Mouse (Mus musculus) forebrain, embryonic 16.5 days (tissue): ENCODE results near the gene Hoxb7. TPM values are rescaled to one million over a fixed set of nuclear protein-coding genes. Genes with fewer than 3 reads are reported as not detected.

Experiments
- ATAC-seq: fragments of 200-750 bp; cut with Nextera tagmentation; 2 replicates; pipeline ENCODE4 v1.8.0; 2017; ENCODE audit warnings: mild to moderate bottlenecking, moderate library complexity
- H3K27ac ChIP-seq: fragments of 300-500 bp; sonication (generic); 2 replicates; pipeline ENCODE4 v1.5.1; 2014; ENCODE audit warnings: low read length, control low read depth
- H3K27me3 ChIP-seq: fragments of 300-500 bp; sonication (generic); replicated peaks from 2 replicates; pipeline ENCODE4 v1.6.1; 2014; ENCODE audit warnings: low read length; ENCODE audit not compliant: control insufficient read depth, insufficient read depth
- H3K36me3 ChIP-seq: fragments of 300-500 bp; sonication (generic); 2 replicates; pipeline ENCODE4 v1.6.1; 2014; ENCODE audit not compliant: control insufficient read depth, insufficient read depth
- H3K4me1 ChIP-seq: fragments of 300-500 bp; sonication (generic); replicated peaks from 2 replicates; pipeline ENCODE4 v1.6.1; 2014; ENCODE audit warnings: low read length; ENCODE audit not compliant: control insufficient read depth, insufficient read depth
- H3K4me2 ChIP-seq: fragments of 300-500 bp; sonication (generic); 2 replicates; pipeline ENCODE4 v1.6.1; 2014; ENCODE audit warnings: mild to moderate bottlenecking, low read length, control low read depth
- H3K4me3 ChIP-seq: fragments of 300-500 bp; sonication (generic); replicated peaks from 2 replicates; pipeline ENCODE4 v1.5.1; 2014; ENCODE audit warnings: mild to moderate bottlenecking, low read length, control low read depth
- H3K9ac ChIP-seq: fragments of 300-500 bp; sonication (generic); replicated peaks from 2 replicates; pipeline ENCODE4 v1.6.1; 2014; ENCODE audit warnings: low read depth, low read length, control low read depth
- H3K9me3 ChIP-seq: fragments of 300-500 bp; sonication (generic); 2 replicates; pipeline ENCODE4 v1.6.1; 2016; ENCODE audit warnings: low read length; ENCODE audit not compliant: control insufficient read depth
- WGBS: fragments of 180-500 bp; shearing (Covaris S2); extraction: QIAGEN DNeasy Blood & Tissue Kit; methylation state at CpG from one replicate; pipeline ENCODE4 v1.1.7; 2014; 5-methylcytosine and 5-hydroxymethylcytosine counted together
- polyA plus RNA-seq: library from polyadenylated mRNA; unstranded; fragments of >200 nt; fragmentation: Nextera tagmentation; extraction: Ambion mirVana; gene quantifications from 2 replicates; pipeline ENCODE4 v1.2.1, GENCODE M21; 2015

Gene Hoxb7
- polyA plus RNA-seq, 1 experiment from 2014 or later = not detected

- H3K36me3 ChIP-seq = no peaks in the 10 kb centered on the region
- whole genome bisulfite sequencing = 22% methylated on average over 2 of the region's 2 CpGs
These were observed 26.7 kb downstream of the Hoxb7 start for GRCm38 (mm10) chr11:96313134-96313533.

GRCm38 (mm10) chr11:96313806-96314428 is 27.5 kb downstream of the Hoxb7 start:
- WGBS = 6% methylated on average over 12 of the region's 12 CpGs
- no peaks in the 10 kb centered on the region for H3K9me3 ChIP-seq
- no peak overlapping the region for H3K4me2 ChIP-seq
- peaks cover 96% of the 10 kb centered on the region for H3K27me3 ChIP-seq
- ATAC-seq = no peak
- no peaks in the 10 kb centered on the region for H3K4me1 ChIP-seq
- H3K36me3 ChIP-seq = no peaks in the 10 kb centered on the region
- no peak overlapping the region for H3K27ac ChIP-seq
- H3K9ac ChIP-seq = no peak overlapping the region
- H3K4me3 ChIP-seq = no peak overlapping the region

More at GRCm38 (mm10) chr11:96313134-96313533, 26.7 kb downstream of the Hoxb7 start:
- Histone ChIP-seq H3K4me3 (no peak overlapping the region), H3K27ac (no peak overlapping the region), H3K9ac (no peak overlapping the region), H3K4me2 (no peak overlapping the region), H3K9me3 (no peaks in the 10 kb centered on the region), H3K27me3 (peaks cover 96% of the 10 kb centered on the region), H3K4me1 (no peaks in the 10 kb centered on the region)
- ATAC-seq = no peak

- no peak overlapping the region for H3K4me3 ChIP-seq
- H3K27ac ChIP-seq = no peak overlapping the region
- no peaks in the 10 kb centered on the region for H3K9me3 ChIP-seq
- peaks cover 96% of the 10 kb centered on the region for H3K27me3 ChIP-seq
- H3K9ac ChIP-seq = no peak overlapping the region
- no peaks in the 10 kb centered on the region for H3K36me3 ChIP-seq
- 2% methylated on average over 34 of the region's 34 CpGs for WGBS
- no peaks in the 10 kb centered on the region for H3K4me1 ChIP-seq
- no peak overlapping the region for H3K4me2 ChIP-seq
- no peak for ATAC-seq
These were observed 28.4 kb downstream of the Hoxb7 start for GRCm38 (mm10) chr11:96314671-96315343.

DNA sequence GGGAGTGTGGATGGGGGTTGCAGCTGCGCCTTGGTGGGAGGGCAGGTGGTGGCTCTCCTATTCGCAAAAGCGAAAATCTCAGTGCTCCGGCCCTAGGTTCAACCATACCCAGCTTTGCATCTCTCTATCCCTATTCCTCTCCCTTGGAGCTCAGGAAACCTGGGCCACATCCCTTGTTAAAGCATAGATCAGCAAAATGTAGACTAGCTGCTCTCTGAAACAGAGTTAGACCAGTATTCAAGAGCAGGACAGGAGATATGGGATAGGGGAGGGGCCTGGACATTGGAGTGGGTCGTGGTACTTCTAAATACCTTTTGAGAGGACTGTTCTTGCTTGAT is 28.9 kb downstream of the Hoxb7 start:
- WGBS = under 1% methylated on average over 5 of the region's 5 CpGs
- no peak for ATAC-seq

DNA sequence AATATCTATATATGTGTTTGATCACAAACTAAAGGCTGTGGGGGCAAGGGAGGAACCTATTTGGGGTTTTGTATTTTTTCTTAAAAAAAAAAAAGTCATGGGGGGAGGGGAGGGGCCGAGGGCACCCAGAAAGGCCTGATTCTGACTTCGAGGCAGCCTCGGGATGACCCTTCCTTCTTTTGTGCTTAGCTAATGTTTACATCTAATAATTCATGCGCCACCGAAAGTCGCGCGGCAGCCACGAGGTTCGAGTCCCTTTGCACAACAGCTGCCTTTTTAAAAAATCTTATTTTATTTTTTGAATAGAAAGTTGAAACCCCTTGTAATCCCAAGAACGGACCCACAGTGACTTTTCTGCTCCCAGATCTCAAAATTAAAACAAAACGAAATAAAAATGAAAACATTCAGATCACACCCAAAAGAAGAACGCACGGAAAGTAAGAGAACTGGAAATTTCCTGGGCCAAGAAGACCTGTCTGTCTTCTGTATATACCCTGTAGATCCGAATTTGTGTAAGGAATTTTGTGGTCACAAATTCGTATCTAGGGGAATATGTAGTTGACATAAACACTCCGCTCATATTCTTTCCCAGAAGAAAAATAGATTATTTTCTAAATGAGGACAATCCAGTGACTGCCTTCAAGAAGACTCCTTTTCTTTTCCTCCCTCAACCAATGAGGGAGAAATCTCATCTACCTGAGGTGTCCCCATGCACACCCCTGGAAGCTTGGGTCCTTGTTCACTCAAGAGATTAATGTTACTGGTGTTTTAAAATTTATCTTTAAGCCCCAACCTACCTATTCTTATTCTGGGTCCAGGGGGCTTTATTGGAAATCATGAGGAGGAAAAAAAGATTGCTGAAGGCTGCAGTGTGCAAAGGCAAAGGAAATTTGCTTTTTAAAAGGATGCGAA is 30.5 kb downstream of the Hoxb7 start:
- no peak for ATAC-seq
- Histone ChIP-seq H3K9me3 (no peaks in the 10 kb centered on the region), H3K4me3 (no peak overlapping the region), H3K4me2 (no peak overlapping the region), H3K9ac (no peak overlapping the region), H3K4me1 (no peaks in the 10 kb centered on the region), H3K27ac (no peak overlapping the region), H3K27me3 (peaks cover 95% of the 10 kb centered on the region), H3K36me3 (no peaks in the 10 kb centered on the region)
- WGBS = 6% methylated on average over 18 of the region's 18 CpGs

More for the DNA sequence above, 28.9 kb downstream of the Hoxb7 start:
- Histone ChIP-seq H3K9me3 (no peaks in the 10 kb centered on the region), H3K36me3 (no peaks in the 10 kb centered on the region), H3K27me3 (peaks cover 96% of the 10 kb centered on the region), H3K27ac (no peak overlapping the region), H3K4me3 (no peak overlapping the region), H3K4me2 (no peak overlapping the region), H3K9ac (no peak overlapping the region), H3K4me1 (no peaks in the 10 kb centered on the region)

- peaks cover 95% of the 10 kb centered on the region for H3K27me3 ChIP-seq
- no peak within 1 kb of the TSS for H3K9ac ChIP-seq
- no peaks in the 10 kb centered on the region for H3K9me3 ChIP-seq
- peak within 1 kb of the TSS; percentile 5; the same call in 1 of the 2 replicates for H3K4me2 ChIP-seq
- no peaks in the 10 kb centered on the region for H3K36me3 ChIP-seq
- no peak within 1 kb of the TSS for H3K27ac ChIP-seq
- ATAC-seq = no peak
- H3K4me1 ChIP-seq = no peaks in the 10 kb centered on the region
- H3K4me3 ChIP-seq = no peak within 1 kb of the TSS
- 2% methylated on average over 28 of the region's 28 CpGs for WGBS
These were observed 31.4 kb downstream of the Hoxb7 start, which contains the start of gene Hoxb4 for GRCm38 (mm10) chr11:96317608-96318367. Hoxb4 (plus strand) TSS chr11:96318267.

DNA sequence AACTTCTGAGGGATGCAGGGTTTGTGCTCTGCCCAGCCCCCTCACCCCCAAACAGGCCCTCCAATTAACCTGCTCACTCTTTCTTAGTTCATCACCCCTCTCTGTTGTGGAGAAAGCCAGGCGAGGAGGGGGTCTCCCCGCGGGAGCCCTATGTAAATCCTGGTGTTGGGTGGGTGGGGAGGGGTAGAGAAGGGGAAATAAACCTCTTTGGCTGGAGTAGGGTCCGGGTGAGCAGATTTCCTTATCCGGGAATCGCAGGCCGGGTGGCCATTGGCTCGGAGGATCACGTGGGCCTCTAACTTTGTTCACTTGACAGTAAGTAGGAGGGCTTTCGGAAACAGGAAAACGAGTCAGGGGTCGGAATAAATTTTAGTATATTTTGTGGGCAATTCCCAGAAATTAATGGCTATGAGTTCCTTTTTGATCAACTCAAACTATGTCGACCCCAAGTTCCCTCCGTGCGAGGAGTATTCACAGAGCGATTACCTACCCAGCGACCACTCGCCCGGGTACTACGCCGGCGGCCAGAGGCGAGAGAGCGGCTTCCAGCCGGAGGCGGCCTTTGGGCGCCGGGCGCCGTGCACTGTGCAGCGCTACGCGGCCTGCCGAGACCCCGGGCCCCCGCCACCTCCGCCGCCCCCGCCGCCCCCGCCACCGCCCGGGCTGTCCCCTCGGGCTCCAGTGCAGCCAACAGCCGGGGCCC is 32.1 kb downstream of the Hoxb7 start:
- no peak overlapping the region for H3K9ac ChIP-seq
- no peak overlapping the region for H3K4me3 ChIP-seq
- H3K27ac ChIP-seq = no peak overlapping the region
- WGBS = 0% methylated on average over 43 of the region's 45 CpGs
- peak overlapping the region; percentile 5; the same call in 1 of the 2 replicates for H3K4me2 ChIP-seq
- no peaks in the 10 kb centered on the region for H3K36me3 ChIP-seq
- no peak for ATAC-seq
- H3K27me3 ChIP-seq = peaks cover 94% of the 10 kb centered on the region
- H3K4me1 ChIP-seq = no peaks in the 10 kb centered on the region
- no peaks in the 10 kb centered on the region for H3K9me3 ChIP-seq

DNA sequence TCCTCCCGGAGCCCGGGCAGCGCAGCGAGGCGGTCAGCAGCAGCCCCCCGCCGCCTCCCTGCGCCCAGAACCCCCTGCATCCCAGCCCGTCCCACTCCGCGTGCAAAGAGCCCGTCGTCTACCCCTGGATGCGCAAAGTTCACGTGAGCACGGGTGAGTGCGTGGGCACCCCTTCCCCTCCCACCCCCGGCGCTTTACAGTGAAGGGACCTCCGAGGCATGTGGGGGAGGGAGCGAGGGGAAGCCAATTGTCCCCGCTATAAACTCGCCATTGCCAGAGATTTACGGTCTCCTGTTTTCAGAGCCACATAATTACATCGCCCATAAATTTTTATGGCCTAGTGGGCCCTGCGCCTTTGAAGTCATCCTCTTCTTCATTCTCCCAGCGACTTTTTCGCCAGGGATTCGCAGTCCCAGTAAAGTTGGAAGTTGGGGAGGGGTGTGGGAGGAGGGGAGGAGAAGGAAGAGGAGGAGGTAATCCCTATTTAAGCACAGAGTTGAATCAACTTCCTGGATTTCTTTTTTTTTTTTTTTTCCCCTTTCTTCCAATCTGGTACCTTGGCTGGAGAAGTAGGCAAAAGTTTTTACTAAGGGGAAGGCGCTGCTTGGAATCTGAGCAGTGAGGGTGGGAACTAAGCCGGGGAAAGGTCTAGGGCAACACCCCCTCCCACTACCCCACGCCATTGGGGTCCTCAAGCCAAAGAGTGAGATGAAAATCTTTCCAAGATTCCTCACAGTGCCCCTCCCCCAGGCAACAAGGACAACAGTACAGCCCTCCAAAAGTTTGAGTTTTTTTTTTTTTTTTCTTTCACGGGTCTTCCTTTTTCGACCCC is 32.9 kb downstream of the Hoxb7 start:
- Histone ChIP-seq H3K4me2 (no peak overlapping the region), H3K27ac (no peak overlapping the region), H3K4me1 (no peaks in the 10 kb centered on the region), H3K4me3 (no peak overlapping the region), H3K36me3 (no peaks in the 10 kb centered on the region), H3K9ac (no peak overlapping the region), H3K9me3 (no peaks in the 10 kb centered on the region), H3K27me3 (peaks cover 96% of the 10 kb centered on the region)
- ATAC-seq = no peak
- WGBS = under 1% methylated on average over 31 of the region's 34 CpGs
